Mouse (Mus musculus) cerebellum, postnatal 10 days (tissue): ENCODE measurements around the gene Calml4.
"Not testable (repeated sequence)": the region's sequence is repeated elsewhere in the genome, so short reads cannot be mapped to it uniquely, and the experiment has no call there.

Source experiments
- DNase-seq, 2 experiments: peaks; one replicate each; pipeline ENCODE4 v3.0.0; 2021; ENCODE audit warnings: mixed read lengths in 2 of 2

Calml4 gene

GRCm38 (mm10) chr9:62835705-62836446, 22.0 kb upstream of the Calml4 start:
- DNase-seq: no peak

GRCm38 (mm10) chr9:62837611-62838010, 20.3 kb upstream of the Calml4 start:
- no peak for DNase-seq

- DNase-seq: no peak
Observed at GRCm38 (mm10) chr9:62838146-62838505, 19.8 kb upstream of the Calml4 start.

GRCm38 (mm10) chr9:62838506-62839171, 19.2 kb upstream of the Calml4 start, which contains the start of gene Cln6:
TSS of gene Cln6 (plus strand) at chr9:62838785.
- DNase-seq: peak; percentile 74 to 83

- peak in 1 of 2 experiments; percentile 54 for DNase-seq
Observed at GRCm38 (mm10) chr9:62839172-62839770, 18.6 kb upstream of the Calml4 start.

- no peak for DNase-seq
Observed at GRCm38 (mm10) chr9:62843356-62844024, 14.4 kb upstream of the Calml4 start.

GRCm38 (mm10) chr9:62844461-62844860, 13.4 kb upstream of the Calml4 start:
- DNase-seq: no peak

- DNase-seq: peak; percentile 92 to 95
Observed at GRCm38 (mm10) chr9:62847694-62848093, 10.2 kb upstream of the Calml4 start.

- DNase-seq: peak; percentile 40 to 54
Observed at GRCm38 (mm10) chr9:62848641-62849040, 9.2 kb upstream of the Calml4 start.

GRCm38 (mm10) chr9:62851571-62851970, 6.3 kb upstream of the Calml4 start:
- DNase-seq: no peak

- peak in 1 of 2 experiments; percentile 43 for DNase-seq
Observed at GRCm38 (mm10) chr9:62854483-62854882, 3.4 kb upstream of the Calml4 start.

- DNase-seq: no peak
Observed at GRCm38 (mm10) chr9:62857216-62857615, 664 bp upstream of the Calml4 start.

- no peak for DNase-seq
Observed at GRCm38 (mm10) chr9:62858266-62859019, 563 bp downstream of the Calml4 start.

GRCm38 (mm10) chr9:62860102-62860501, 2.2 kb downstream of the Calml4 start:
- DNase-seq: not testable (repeated sequence)

GRCm38 (mm10) chr9:62860866-62861265, 3.0 kb downstream of the Calml4 start:
- DNase-seq: peak; percentile 50 to 76

GRCm38 (mm10) chr9:62869236-62869635, 11.4 kb downstream of the Calml4 start:
- DNase-seq: not testable (repeated sequence)

GRCm38 (mm10) chr9:62870728-62871127, 12.8 kb downstream of the Calml4 start:
- DNase-seq: no peak

- no peak for DNase-seq
Observed at GRCm38 (mm10) chr9:62876966-62877616, 19.2 kb downstream of the Calml4 start.

GRCm38 (mm10) chr9:62877825-62878224, 19.9 kb downstream of the Calml4 start:
- no peak for DNase-seq

- DNase-seq: peak; percentile 71 to 79
Observed at GRCm38 (mm10) chr9:62881871-62882270, 24.0 kb downstream of the Calml4 start.

GRCm38 (mm10) chr9:62894486-62894885, 36.6 kb downstream of the Calml4 start:
- peak; percentile 20 to 42 for DNase-seq

GRCm38 (mm10) chr9:62901736-62902135, 43.9 kb downstream of the Calml4 start:
- DNase-seq: no peak
